Mouse (Mus musculus) small intestine, adult 2 months (tissue): ENCODE measurements around the gene 4933402D24Rik.

Experiments used
- CTCF ChIP-seq: fragments of 200-500 bp; IDR thresholded peaks from 2 replicates; pipeline ENCODE4 v1.5.1; 2012; ENCODE audit warnings: low read depth, mild to moderate bottlenecking, control low read depth, inconsistent platforms, low read length, moderate library complexity, mixed read lengths; ENCODE audit not compliant: insufficient replicate concordance, insufficient read length; ENCODE audit errors: extremely low read depth
- POLR2A ChIP-seq: fragments of 200-500 bp; IDR thresholded peaks from 2 replicates; pipeline ENCODE4 v1.6.1; 2012; ENCODE audit warnings: low read depth, mild to moderate bottlenecking, control low read depth, inconsistent platforms, low read length, moderate library complexity

DNA sequence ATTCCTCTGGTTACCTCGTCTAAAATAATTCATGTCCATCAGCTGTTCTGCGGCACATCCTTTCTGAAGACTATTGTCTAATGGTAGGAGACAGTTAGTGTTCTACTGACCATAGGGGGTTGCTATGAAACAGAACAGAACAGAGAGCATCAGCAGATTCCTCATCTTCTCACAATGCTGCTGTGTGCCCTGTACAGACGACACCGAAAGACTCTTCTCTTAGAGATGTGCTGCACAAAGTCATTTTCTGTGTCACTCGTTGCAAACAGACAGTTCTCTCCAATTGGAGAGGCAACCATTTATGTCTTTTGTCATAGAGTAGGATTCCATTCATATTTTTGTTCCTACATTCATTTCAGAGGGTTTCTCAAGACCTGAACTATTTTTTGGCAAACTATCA lies at the start of gene 4933402D24Rik:
- TF ChIP-seq CTCF (no peak), POLR2A (no peak)
